Mouse (Mus musculus) adrenal gland, adult 8-10 months (tissue): ENCODE measurements around the gene Slc6a11. TPM values are rescaled to one million over a fixed set of nuclear protein-coding genes. Genes with fewer than 3 reads are reported as not detected.

Experiments used
- DNase-seq: peaks from one replicate; pipeline ENCODE4 v3.0.0; 2022
- total RNA-seq, 4 experiments: library from RNA; stranded (reverse); gene quantifications; 2 replicates each; pipeline ENCODE4 v1.2.4; 2022

Slc6a11 gene
- under 1 TPM; 0.12 to 0.31 (median 0.18) TPM for total RNA-seq

DNA sequence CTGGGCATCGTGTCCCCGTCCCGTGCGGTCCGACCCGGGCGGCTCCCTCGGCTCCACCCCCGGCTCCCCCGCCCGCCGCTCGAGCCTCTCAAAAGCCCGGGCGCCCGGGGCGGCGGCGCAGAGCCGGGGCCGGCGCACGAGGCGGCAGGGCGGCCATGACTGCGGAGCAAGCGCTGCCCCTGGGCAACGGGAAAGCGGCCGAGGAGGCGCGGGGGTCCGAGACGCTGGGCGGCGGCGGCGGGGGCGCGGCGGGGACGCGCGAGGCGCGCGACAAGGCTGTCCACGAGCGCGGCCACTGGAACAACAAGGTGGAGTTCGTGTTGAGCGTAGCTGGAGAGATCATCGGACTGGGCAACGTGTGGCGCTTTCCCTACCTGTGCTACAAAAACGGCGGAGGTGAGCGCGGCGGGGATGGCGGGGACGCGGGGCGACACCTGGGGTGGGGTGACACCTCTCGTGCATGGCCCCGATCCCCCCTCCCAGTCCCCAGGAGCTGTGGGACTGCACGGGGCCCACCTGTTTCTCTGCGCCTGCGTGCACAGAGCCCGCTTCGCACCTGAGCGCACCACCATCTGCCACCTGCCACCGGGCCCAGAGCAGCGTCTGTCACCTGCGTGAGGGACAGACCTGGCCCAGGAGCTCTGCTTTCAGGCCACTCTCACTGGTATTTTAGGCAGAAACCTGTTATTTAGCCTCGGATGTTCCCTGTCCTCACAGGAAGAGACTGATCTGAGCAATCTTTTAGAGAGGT, at the start of gene Slc6a11:
Gene Slc6a11 (plus strand): TSS at position 120 of the 751 bp plus-strand sequence.
- no peak for DNase-seq

DNA sequence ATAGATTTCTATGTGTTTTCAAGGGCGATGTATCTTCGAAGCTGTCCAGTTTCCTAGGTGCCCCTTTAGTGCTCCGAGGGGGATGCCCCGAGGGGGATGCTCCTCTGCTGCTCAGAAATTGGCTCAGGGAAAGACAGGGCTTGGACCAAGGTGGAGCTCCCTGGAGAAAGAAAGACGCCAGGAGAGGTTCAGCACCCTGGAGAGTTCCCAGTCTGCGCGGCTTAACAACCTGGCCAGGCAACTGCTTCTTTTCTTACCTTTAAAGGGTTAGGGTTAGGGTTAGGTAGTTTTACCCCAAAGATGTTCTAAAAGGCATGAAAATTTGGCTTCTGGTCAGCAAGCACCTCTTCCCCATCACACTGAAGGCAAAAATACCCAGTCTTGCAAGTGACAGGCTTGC, 43.9 kb upstream of the Slc6a11 start:
- DNase-seq, result no peak

DNA sequence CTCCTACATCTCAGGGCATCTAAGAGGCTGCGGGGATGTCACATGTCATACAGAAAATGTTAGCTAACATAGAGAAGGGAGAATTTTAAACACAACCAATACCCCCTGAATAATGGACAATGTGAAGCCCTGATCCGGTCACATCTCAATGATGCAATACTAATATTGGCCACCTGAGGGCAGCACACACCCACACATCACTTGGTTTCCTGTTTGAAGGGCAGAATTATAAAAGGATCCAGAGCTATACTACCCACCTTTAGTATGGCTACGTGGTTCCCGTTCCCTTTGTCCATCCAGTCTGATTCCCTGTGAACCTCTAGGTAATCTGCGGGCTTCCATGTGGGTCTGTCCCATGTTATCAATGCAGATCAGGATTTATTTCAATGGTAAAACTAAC, 41.4 kb upstream of the Slc6a11 start:
- DNase-seq, result no peak

DNA sequence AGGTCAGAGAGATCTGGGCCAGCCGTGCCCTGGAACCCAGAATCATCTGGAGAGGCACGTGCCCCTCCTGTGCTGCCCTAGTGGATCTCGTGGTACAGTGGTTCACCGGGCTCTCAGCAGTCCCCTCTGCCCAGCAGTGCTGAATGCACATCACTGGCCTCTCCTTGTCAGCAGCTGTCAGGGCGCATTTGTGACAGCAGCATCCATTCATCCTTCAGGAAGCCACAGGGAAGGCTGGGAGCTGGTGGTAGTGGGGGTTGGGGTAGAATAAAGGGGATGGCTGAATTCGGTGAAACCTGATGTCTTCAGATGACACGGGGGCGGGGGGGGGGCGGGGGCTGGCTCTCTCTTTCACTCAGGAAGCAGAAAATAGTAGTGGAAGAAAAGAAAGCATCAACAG, 38.8 kb upstream of the Slc6a11 start:
- no peak for DNase-seq

DNA sequence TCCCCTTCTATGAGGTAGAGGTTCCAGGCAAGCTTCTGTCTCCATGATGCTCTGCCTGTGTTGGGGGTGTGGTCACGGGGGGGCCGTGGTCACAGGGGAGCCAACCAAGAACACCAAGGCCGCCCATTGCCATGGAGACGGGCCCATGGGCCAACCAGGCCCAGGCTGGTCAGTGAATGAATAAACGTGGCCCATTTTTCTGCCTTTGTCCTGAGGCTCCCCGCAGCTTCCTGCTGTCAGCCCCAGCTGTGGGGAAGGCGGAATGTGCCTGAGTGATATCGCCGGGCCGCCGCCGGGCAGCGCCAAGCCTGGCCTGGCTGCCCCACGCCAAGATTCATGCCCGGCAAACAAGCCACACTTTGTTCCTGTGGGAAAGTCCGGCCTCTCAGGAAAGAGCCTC, 36.8 kb upstream of the Slc6a11 start:
- no peak for DNase-seq

DNA sequence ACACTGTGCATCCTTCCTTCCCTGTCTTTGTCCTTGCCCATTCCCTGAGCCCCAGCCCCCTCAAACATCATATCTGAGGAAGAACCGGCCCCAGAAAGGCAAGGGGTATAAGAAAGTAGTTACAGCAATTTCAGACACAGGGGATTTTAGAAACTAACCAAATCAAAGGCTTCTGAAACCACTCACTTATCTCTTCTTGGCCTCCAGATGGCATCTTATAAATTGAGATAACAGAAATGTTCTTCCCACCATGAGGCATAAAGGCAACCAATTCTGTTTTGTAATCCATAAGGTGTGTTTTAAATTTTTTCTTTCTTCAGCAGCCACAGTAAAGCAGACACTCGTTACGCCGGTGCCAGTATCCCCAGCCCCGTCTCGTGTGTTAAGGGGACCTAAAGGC, 34.5 kb upstream of the Slc6a11 start:
- DNase-seq, result no peak

DNA sequence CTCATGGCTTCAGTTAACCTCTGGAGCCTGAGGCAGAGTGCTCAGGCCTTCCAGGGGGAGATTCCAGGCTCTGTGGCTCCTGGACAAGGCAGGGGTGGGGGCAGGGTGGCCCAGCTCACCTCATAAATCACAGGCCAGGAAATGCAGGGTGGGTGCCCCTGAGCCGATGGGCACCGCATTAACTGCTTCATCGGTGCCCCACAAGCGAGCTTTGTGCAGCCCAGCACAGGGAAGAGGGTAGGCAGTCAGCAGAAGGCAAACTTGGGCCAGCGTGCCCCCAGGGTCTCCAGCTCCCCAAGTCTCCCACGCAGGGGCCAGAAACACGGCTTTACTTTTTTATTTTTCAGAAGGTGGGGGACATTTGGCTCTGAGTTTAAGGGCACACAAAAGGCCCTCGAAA, 29.1 kb upstream of the Slc6a11 start:
- no peak for DNase-seq

DNA sequence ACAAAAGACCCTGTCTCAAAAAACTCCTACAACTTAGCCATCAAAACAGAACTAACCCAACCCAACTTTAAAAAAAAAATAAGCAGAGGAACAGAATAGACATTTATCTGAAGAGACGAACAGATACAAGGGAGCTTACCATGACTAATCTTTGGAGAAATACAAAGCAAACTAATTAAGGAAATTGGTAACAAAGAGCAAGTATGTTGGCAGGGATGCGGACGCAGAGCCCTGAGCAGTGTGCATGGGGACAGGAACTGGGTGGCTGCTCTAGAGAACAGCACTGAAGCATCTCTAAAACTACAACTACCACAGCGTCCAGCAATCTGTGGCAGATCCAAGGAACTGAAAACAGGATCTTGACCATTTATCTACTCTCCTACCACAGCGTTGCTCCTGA, 11.5 kb upstream of the Slc6a11 start:
- DNase-seq, result no peak

DNA sequence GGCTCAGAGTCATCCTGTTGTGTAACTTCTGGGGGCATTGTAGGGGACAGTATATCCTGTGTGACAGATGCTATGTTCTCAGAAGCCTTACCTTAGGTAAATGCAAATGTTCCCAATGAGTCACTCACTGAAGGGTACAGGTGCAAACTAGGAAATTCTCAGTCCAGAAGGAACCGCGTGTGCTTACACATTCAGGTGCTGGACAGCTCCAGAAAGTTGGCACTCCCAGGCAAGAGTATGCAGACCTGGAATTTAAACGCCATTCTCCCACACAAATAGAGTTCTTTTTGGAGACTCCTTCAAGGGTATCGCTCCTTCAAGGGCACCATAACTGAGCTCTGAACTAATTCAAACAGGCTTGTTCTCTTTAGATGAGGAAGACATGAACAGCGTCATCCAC, 5.5 kb upstream of the Slc6a11 start:
- DNase-seq, result no peak

DNA sequence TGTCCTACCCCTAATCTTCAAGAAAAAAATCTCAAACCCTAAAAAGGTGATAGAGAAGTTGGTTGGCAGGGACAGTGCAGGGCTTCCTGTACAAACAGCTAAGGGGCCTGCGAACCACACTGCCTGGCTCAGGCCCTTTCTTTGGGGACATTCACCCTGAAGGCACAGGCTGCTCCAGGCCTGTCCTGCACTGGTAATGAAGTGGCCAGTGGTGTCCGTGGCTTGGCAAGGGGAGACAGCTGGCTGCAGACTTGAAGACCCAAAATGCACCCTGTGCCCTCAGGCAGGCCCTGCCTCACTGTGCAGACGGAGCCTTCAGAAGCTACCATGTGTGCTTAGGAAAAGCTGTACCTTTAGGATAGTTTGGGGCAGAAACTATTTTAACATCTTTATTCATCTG, 1.4 kb downstream of the Slc6a11 start:
- no peak for DNase-seq

DNA sequence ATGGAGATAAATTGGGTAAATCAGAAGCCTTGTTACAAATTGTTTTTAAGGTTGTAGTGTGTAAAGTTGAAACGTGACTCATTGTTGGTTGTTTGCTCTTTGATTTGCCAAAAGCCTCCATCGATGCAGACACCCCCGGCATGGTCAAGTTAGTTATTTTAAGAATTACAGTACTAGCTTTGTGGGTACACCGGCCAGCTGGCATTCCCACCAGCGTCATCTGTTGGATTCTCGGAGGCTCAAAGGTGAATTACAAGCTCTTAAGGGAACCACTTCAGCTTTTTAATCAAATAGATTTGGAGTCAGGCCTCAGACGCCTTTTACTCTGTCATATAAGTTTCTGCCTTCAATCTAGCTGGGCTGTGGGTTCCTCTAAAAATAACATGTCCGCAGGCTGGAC, 1.9 kb downstream of the Slc6a11 start:
- no peak for DNase-seq

DNA sequence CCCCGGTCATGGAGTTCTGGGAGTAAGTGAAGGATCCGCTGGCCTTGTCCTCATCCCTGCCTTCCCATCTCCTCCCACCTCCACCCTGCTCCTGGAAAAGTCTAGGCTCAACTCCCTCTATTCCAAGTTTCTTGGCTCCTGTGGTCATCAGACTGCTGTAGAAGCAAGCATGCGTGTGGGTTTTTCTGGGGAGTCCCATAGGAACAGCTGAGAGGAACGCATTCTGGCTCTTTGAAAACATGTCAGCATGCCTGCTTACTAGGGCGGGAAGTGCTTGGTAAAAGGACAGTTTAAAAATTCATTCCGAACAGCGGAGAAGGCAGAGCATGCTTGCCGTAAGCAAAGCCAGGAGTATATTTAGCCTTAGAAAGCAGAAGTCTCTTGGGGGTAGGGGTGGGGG, 7.9 kb downstream of the Slc6a11 start:
- DNase-seq, result no peak

DNA sequence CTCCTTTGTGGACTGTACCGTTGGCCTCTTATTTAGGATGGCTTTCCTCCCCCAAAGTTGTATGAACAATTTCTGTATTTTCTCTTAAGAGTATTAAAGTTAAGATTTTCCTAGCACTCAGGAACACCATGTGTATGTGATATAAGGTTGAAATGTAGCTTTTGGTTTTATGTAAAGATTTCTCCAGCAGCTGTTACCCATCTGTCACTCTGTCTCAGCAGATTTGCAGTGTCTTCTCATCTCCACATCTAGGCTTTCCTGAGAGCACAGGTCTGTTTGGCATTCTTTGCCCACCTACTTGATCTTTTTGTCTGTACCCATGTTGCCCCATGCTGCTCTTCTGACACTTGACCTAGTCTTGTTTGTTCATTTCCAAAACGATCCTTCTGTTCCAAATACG, 10.4 kb downstream of the Slc6a11 start:
- DNase-seq, result no peak

DNA sequence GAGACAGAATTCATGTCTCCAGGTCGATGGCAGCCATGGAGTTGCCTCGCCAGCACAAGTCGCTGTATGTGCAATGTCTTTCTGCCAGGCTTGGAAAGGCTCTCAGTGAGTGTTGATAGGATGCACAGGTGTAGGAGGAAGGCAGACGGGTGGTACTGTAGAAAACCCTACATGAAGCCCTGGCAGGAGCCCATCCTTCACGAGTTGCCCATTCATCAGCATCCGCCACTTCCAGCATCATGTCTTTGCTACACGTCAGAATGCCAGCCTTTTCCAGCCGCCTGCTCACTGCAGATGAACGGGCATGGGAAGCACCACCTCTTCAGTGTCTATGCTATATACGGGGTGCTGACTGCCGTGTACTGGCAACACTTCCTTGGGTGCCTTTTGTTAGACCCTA, 11.4 kb downstream of the Slc6a11 start:
- DNase-seq, result no peak

DNA sequence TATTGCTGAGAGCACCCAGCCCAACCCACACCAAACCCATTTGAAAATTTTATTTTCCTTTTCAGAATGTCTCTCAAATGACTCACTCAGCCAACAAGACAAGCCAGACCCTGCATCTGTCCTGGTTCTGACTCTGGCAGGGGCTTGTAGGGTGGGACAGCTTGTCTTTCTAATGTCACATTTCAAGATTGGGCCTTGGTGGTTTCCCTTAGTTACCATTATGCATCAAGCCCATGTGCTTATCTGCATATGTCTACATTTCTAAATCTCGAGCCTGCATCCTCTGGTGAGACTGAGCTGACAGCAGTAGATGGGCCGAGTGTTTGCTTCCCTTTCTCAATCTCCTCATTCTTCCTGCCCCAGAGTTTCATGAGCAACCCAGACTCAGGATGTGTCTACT, 12.5 kb downstream of the Slc6a11 start:
- DNase-seq, result no peak

DNA sequence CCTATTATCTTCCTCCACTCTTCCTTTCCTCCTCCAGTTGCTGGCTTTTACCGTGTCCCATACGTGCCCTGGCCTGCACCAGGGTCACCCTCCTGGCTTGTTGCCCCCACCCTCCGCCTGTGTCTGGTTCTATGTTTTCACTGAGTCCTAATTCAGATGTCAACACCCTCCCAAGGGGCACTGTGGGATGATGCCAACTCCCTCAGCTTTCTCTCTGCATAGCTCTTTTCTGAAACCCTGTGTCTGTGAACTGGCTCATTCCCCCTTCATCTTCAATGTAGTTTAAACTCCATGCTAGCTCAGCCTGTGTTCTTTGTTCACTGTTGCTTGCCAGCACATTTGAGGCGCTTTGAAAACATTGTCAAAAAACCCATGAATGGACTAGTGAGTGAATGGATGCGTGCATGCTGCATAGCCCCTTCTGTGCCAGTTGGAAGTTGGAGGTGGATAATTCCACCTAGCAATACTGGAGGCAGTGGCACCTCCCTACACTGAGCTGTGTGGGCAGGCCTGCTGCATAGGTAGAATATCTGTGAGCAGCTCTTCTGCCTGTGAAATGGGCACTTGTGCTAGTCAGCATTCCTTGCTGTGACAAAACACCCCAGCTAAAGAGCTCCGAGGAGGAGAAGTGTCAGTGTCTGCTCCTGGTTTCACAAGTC, 13.5 kb downstream of the Slc6a11 start:
- DNase-seq, result no peak

DNA sequence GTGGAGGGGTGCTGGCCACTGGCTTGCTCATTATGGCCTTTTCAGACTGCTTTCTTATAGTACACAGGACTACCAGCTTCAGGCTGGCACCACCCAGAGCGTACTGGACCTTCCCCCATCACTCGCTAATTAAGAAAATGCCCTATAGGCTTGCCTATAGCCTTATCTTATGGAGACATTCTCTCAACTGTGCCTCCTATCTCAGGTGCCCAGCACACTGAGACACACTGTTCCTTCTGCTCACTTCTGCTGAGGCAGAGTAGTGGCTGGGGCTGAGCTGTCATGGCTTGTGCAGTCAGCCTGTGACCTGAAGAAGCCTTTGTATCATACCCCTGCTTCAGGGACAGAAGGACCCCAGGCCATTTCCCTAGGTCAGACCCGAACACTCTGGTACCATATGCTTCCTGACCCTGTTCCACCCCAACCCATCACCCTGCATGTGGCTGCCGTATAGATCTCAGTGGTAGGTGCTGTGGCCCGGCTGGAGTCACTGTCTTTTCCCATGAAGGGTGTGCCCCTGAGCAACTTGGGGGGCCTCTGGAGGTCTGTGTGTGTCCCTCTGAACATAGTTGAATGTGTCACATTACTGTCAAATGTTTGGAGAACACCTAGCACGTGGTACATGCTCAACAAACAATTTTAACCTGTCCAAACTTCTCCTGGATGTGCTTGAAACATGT, 14.7 kb downstream of the Slc6a11 start:
- DNase-seq, result no peak

DNA sequence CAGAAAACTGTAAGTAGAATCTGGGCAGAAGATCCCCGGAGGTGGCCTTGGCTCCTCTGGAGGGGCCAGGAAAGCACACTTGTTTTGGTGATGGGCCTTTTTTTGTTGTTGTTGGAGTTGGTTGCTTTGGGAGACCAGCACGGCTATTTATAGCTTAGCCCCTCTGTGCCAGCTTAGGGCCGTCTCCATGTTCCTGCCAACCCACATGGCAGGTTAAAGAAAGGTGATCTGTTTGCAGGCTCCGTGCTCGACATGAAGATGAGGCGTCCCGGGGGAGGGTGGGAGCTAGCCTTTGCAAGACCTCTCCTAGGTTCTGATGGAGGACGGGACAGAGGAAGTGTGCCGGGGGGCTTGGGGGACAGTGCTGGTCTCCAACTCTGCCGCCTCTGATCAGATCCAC, 24.7 kb downstream of the Slc6a11 start:
- DNase-seq, result no peak

DNA sequence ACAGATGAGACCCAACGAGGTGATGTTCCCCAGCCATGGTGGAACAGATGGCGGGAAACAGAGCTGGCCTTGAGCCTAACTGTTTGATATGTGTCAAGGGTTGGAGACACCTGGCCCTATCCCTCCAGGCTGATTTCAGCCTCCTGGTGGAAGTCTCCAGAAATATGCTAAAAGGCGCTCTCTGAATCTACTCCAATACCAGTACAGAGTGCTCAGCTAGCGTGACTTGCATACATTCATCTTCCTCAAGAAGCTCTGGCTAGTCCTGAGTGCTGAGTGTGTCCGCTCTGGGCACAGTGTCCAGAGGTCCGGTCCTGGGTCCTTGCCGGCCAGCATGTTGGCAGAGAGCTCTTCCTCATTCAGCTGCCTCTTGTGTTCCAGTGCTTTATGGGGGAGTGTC, 27.8 kb downstream of the Slc6a11 start:
- no peak for DNase-seq

DNA sequence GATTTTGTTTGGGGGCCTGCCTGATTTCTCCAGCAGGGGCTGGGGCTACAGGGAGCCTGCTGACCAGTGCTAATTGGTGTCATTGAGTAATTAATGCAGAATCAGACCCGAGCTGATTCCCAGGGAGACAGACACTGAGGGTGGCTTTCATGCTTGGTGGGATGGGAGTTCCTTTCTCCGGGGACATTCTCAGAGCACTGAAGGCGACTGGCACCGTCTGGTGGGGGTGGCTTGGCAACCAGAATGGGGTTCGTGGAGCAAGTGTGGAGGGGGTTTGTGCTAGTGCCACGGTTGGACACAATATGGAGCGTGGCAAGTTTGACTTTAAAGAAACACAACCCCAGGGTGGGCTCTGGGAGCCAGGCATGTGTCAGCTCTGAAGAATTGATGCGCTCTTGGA, 29.7 kb downstream of the Slc6a11 start:
- DNase-seq, result no peak

DNA sequence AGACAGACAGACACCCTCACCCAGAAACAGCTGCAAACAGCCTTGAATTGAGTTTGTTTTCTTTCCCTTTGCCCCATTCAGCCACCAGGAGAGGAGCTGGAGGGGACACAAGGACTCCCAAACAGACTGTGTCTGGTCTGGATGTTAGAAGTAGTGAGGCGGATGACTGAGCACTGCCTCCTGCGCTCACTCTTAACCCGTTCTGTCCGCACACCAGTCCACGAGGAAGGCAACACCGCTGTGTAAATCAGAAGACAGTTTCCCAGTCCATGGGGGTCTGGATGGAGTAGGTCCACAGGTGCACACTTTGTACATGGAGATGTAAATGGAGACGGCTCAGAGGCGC, 43.0 kb downstream of the Slc6a11 start:
- no peak for DNase-seq

DNA sequence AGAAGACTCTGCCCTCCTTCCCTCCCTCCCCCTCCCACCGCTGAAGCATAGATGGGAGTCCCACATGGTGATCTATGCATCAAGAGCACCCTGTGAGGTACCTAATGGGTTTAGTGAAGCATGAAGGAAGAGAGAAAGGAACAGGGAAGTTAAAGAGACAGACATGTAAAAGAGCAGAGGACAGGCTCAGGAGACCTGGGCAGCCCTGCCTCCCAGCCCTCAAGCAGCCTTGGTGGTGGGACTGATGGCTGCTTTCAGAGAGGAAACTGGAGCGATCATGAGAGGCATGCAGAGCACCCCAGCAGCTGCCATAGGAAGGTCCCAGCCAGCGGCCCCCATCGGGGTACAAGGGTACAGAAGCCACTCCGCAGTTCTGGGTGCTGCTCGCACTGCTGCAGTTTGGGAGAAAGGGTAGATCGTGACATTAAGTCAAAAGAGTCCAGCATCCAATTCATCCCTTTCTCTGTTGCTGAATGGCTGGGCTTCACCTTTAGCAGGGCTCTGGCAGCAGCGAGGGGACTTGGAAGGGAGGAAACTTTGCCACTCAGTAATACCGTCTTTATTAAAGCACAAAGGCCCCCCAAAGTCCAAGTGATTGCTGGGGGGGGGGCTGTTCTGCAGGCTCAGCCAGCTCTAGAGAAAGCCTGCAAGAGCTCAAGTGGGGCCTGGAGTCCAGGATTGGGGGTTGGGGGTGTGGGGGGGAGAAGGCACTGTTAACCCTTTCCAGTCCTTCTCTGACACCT, 43.5 kb downstream of the Slc6a11 start:
- no peak for DNase-seq

DNA sequence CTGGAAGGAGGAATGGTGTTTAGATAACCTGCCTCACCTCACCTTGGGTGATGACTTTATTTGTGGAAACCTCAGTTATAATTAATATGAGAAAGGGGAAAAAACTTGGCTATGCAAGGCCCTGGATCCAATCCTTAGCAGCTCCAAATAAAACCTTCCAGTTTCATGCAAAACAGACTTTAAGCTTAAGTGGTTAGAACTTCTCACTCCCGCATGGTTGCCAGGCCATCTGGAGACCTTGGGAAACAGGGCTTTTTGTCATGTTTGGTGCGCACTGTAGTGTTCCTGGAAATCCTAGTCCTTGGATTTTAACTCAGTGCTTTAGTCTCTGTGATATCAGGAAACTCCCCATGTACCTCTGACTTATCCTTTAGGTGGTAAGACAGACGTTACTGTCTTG, 47.1 kb downstream of the Slc6a11 start:
- DNase-seq, result no peak
